Mouse (Mus musculus) liver, adult 2 months (tissue): ENCODE data around the gene Coa4.

ENCODE experiments used
- CTCF ChIP-seq: fragments of 200-500 bp; IDR thresholded peaks from 2 replicates; pipeline ENCODE4 v1.5.1; 2011; ENCODE audit warnings: low read depth, low read length, control low read depth
- POLR2A ChIP-seq: fragments of 200-500 bp; IDR thresholded peaks from 2 replicates; pipeline ENCODE4 v1.6.1; 2011; ENCODE audit warnings: low read length, control low read depth; ENCODE audit not compliant: insufficient read depth; ENCODE audit errors: extremely low read depth

DNA sequence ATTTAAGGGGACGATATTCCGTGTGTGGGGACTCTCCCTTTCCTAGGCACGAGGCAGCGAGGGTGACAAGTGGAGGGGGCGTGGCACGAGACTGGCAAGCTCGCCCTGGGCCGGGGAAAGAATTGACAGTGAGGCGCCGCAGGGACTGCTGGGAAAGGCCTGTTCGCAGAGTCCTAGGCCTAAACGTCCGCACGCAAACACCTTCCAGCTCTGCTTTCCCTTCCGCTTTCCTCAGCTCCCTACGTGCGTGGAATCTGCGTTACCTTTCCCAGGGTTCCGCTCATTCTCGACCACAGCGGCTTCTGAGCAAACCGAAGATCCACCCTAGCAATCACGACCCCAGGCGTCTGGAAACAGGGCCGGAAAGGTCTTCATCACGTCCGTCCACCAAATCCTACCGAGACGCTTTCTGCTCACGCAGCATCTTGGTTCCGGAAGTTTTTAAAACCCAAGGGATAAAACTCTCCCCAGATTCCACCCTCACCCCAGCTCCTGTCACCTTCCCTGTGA lies 45.9 kb downstream of the Coa4 start:
- TF ChIP-seq POLR2A (0 out of 2 replicates have a peak, but pooled peaks have one; percentile 14), CTCF (no peak)
